Mouse (Mus musculus) bone marrow, adult 2 months (tissue): ENCODE measurements at regions not wholly inside any gene's neighbourhood (a gene's known extent, or its start where the extent isn't known, plus 50 kb on each side); places are given as distances from the start of the nearest gene placed in this dataset.

Experiments used
- H3K27ac ChIP-seq: fragments of 200-500 bp; 2 replicates; pipeline ENCODE4 v1.5.1; 2012; ENCODE audit warnings: low read depth, mild to moderate bottlenecking, control low read depth, inconsistent platforms, low read length; ENCODE audit not compliant: control insufficient read depth, poor library complexity, insufficient read depth
- H3K4me1 ChIP-seq: fragments of 200-500 bp; 2 replicates; pipeline ENCODE4 v1.6.1; 2011; ENCODE audit warnings: low read length; ENCODE audit not compliant: control insufficient read depth, insufficient read depth
- H3K4me3 ChIP-seq: fragments of 200-500 bp; replicated peaks from 2 replicates; pipeline ENCODE3; 2011; ENCODE audit warnings: mild to moderate bottlenecking, low read depth, low read length, control low read depth; ENCODE audit not compliant: control insufficient read depth
- CTCF ChIP-seq: fragments of 200-500 bp; IDR thresholded peaks from 2 replicates; pipeline ENCODE4 v1.5.1; 2011; ENCODE audit warnings: low read length, control low read depth; ENCODE audit not compliant: control insufficient read depth, insufficient read depth
- POLR2A ChIP-seq: fragments of 200-500 bp; IDR thresholded peaks from 2 replicates; pipeline ENCODE4 v1.6.1; 2011; ENCODE audit warnings: low read depth, mild to moderate bottlenecking, control low read depth, low read length, borderline replicate concordance; ENCODE audit not compliant: control insufficient read depth
- WGBS: fragments of 180-500 bp; shearing (Covaris S2); methylation state at CpG from one replicate; pipeline ENCODE4 v1.1.7; 2018; 5-methylcytosine and 5-hydroxymethylcytosine counted together

DNA sequence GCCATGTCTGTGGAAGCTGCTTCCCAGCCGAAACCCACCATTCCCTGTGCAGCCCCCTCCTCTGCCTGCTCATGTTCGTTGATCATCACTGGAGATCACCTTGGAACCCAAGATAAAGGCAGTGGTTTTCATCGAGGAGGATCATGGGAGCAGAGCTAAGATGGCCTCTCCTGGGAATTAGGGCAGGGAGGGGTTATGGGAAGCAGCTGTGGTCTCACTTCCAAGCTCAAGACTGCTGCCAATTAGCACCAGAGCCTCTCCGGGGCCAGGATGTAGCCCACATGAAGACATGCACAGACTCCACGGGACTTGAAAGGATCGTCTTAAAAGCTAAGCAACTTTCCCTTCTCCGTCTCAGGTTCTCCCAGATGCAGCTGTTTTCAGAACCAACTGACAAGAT lies 214.1 kb upstream of the Cdh4 start:
- no peaks in the 10 kb centered on the region for H3K4me1 ChIP-seq
- no peak overlapping the region for H3K27ac ChIP-seq
- H3K4me3 ChIP-seq: no peak overlapping the region
- TF ChIP-seq POLR2A (no peak), CTCF (no peak)
- WGBS: 75% methylated on average over 7 of the region's 7 CpGs

DNA sequence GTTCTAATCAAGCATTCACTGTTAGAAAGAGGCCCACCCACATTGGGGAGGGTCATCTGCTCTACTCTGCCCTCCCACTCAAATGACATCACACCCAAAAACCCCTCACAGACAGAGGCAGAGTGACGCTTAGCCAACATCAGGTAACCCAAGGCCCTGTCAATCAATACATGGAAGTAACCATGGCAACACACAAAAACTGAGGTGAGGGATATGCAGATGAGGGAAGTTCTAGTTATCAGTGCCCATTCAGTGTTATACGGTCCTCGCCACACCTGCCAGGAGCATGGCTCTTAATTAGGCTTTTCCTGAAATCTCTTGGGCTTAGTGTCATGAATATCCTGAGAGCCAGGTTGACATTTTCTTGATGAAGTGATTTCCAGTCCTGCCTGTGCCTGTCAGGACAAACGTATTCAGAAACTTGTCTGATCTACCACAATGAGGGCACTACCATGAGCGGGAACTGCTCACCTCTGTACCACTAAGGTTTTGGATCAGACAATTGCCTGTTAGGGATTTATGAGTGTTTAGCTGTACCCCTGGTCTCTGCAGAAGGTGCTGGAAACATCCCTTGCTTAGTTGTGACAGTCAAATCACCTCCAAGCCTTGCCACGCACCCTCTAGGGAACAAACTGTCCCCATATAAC lies 210.4 kb upstream of the Cdh4 start:
- TF ChIP-seq POLR2A (no peak), CTCF (no peak)
- WGBS: 76% methylated on average over 6 of the region's 6 CpGs
- no peak overlapping the region for H3K4me3 ChIP-seq
- H3K4me1 ChIP-seq: no peaks in the 10 kb centered on the region
- H3K27ac ChIP-seq: no peak overlapping the region

DNA sequence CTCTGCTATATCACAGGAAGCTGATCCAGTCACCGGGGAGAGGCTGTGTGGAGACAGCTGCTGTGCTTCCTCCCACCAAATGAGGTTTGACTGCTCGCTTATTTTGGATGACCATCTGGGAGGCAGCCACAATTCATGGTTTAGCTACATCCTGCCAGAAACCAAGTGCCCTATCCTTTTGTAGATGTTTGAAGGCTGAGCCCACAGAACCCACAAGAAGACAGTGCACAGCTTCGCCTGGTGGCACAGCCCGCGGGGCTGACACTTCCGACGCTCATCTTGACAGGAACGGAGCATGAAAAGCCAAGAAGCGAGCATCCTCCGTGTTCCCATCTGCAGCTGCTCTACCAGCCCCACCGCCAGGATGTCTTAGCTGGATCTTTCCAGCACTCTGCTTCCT lies 204.1 kb upstream of the Cdh4 start:
- H3K4me1 ChIP-seq: no peaks in the 10 kb centered on the region
- WGBS: 81% methylated on average over 11 of the region's 11 CpGs
- H3K27ac ChIP-seq: no peak overlapping the region
- TF ChIP-seq CTCF (no peak), POLR2A (no peak)
- no peak overlapping the region for H3K4me3 ChIP-seq

DNA sequence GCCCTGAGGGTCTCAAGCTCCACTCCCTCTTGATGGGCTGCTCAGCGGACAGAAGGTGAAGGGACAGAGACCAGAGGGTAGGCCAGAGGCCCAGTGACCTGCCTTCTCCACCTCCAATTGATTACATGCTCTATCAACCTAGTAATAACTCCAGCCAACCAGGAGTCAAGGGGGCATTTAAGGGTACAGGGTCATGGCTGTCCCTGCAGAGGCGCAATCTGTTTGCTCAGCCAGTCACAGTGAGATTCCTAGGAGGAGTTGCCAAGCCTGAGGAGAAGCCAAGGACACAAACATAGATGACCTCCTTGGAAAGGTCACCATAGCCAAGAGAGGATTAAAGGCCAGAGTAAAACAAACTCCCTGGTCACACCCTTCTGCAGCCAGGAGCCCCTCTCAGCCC lies 181.3 kb upstream of the Cdh4 start:
- Histone ChIP-seq H3K4me3 (no peak overlapping the region), H3K4me1 (no peaks in the 10 kb centered on the region), H3K27ac (no peak overlapping the region)
- no peak for TF ChIP-seq CTCF
- no peak for TF ChIP-seq POLR2A
- WGBS: 73% methylated on average over 2 of the region's 2 CpGs

DNA sequence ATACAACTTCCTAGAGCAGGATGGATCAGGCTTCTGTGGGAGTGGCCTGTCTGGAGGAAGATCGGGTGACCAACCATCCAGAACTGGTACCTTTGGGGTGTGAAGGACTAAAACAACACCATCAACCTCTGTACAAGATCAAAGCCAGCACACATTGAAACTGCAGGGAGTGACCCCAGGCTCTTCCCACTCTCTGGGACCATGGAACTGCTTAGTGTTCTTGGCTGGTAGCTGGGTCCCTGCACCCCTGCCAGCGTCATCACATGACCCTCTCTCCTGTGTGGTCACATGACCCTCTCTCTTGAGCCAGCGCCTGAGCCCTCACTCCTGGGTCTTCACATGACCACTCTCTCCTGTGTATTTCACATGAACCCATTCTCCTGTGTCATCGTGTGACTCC lies 178.3 kb upstream of the Cdh4 start:
- Histone ChIP-seq H3K4me3 (no peak overlapping the region), H3K27ac (no peak overlapping the region), H3K4me1 (no peaks in the 10 kb centered on the region)
- TF ChIP-seq POLR2A: no peak
- no peak for TF ChIP-seq CTCF
- WGBS: 64% methylated on average over 4 of the region's 4 CpGs

DNA sequence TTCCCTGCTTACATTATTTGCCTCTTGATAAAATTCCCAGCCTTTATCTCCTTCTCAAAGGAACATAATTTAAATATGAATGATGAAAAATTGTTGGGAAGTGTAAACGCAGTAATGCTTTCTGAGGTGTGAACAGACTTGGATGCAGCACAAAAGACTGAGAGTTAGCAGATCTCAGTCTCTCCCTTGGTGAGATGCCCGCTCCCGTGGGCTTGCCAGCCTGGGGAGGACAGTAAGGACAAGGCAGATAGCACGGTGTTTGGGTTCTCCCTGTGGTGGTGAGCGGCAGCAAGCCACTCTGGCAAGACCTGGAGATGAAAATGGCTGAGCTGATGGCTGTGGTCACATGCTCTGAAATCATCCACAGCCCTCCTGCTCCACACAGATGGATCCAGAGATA lies 176.8 kb upstream of the Cdh4 start:
- no peak overlapping the region for H3K27ac ChIP-seq
- TF ChIP-seq POLR2A (no peak), CTCF (no peak)
- H3K4me3 ChIP-seq: no peak overlapping the region
- 65% methylated on average over 5 of the region's 5 CpGs for WGBS
- H3K4me1 ChIP-seq: no peaks in the 10 kb centered on the region

DNA sequence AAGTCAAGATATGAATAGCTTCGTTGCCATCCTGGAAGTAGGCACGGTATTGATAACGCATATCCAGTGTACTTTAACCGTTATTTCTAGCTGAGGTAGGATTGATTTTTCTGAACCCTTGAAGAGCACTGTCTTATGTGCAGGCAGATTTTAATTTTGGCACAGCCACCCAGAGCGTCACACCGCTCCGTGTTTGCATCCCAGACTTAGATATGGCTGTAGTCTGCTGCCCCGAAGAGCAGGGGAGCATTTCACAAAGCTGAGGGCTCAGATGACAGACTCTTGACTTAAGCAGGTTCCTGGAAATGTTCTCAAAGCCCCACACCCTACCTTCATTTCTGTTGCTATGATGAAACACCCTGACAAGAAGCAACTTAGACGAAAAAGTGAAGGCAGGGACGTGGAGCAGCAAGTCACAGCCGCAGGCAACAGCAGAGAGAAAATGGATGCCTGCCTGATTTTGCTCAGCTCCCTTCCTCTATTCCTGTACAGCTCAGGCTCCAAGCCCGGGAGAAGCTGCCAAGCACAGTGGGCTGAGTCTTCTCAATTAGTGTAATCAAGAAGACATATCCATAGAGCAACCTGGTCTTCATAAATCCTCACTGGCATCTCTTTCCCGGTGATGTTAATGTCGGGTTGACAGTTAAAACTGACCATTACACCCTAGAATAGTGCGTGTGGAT lies 164.9 kb upstream of the Cdh4 start:
- WGBS: 83% methylated on average over 15 of the region's 15 CpGs
- no peaks in the 10 kb centered on the region for H3K4me1 ChIP-seq
- TF ChIP-seq CTCF: no peak
- TF ChIP-seq POLR2A: no peak
- no peak overlapping the region for H3K4me3 ChIP-seq
- no peak overlapping the region for H3K27ac ChIP-seq

DNA sequence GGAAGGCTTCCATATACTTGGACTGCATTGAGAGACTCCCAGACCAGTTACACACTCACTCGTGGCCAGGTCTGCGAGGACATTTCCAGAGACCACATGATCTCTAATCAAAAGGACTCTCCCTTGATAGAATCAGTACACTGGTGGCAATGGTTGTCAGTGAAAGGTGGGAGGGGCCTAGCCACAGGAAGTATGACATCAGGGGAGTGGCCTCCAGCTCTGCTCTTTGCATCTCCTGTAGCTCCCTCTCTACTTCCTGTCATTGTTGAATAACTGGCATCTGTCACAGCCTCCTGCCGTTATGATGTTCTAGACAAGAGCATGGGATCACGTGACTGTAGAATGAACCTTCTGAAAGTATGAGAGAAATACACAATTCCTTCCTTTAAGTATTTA lies 164.3 kb upstream of the Cdh4 start:
- Histone ChIP-seq H3K4me1 (no peaks in the 10 kb centered on the region), H3K27ac (no peak overlapping the region), H3K4me3 (no peak overlapping the region)
- WGBS: 43% methylated on average over 4 of the region's 4 CpGs
- TF ChIP-seq POLR2A (no peak), CTCF (no peak)

DNA sequence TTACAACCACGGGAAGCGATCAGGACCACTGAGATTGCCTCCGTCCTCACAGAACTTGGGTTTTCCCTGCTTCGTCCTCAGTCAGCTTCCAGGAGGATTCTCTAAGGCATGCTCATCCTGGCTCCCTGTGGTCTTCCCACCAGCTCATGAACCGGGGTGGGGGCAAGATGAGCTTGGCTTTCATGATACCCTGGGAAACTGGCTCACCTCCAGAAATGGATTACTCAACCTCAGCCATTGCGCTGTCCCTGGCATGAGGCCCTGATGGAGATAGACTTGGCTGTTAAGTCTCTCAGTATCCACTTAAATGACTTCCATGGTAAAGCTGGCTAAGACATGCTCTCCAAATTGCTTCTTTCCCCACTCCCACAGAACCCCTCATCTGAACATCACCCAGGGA lies 160.0 kb upstream of the Cdh4 start:
- Histone ChIP-seq H3K4me3 (no peak overlapping the region), H3K27ac (no peak overlapping the region), H3K4me1 (no peaks in the 10 kb centered on the region)
- 79% methylated on average over 6 of the region's 6 CpGs for WGBS
- TF ChIP-seq POLR2A: no peak
- TF ChIP-seq CTCF: no peak

DNA sequence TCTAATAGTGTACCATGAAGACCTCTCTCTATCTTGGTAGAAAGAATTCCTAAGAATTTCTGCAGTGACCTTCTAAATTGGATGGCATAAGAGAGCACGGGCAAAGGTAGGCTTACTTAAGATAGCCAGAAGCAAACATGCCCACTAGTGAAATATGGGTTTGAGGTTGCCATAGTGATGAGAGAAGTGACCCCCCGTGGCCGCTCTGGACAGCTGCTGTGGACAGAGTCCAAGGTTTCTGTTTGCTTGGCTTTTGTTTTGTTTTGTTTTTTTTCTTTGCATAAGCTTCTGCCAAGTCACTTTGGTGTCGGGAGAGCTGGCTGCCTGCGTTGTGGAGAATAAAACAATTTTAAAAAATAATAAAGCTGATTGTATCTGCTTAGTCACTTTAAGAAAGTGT lies 151.8 kb upstream of the Cdh4 start:
- Histone ChIP-seq H3K4me1 (no peaks in the 10 kb centered on the region), H3K4me3 (no peak overlapping the region), H3K27ac (no peak overlapping the region)
- TF ChIP-seq CTCF: no peak
- TF ChIP-seq POLR2A: no peak
- WGBS: 73% methylated on average over 5 of the region's 5 CpGs
